Mouse (Mus musculus): ENCODE data around the gene Gpr137c.

- TF ChIP-seq CTCF (IDR thresholded peaks at IDR 0.05; ENCODE audit: borderline replicate concordance, extremely low read depth, insufficient read depth, insufficient read length) (no peak), POLR2A (IDR thresholded peaks at IDR 0.05; ENCODE audit: borderline replicate concordance, extremely low read depth, insufficient read depth, insufficient read length, poor library complexity, severe bottlenecking) (no peak)
These were observed 88.3 kb downstream of the Gpr137c start for GRCm38 (mm10) chr14:45307630-45308328.
